Mouse (Mus musculus) CH12.LX (cell line): Measurements from ENCODE around the gene Dlx3. TPM values are rescaled to one million over a fixed set of nuclear protein-coding genes. Genes with fewer than 3 reads are reported as not detected.
A peak's percentile ranks its signal among the peaks of the same experiment; 100 is the strongest.

Experiments
- DNase-seq: peaks from one replicate; pipeline ENCODE4 v3.0.0-alpha.2; 2013; ENCODE audit errors: extremely low read depth
- H3K27ac ChIP-seq: 2 replicates; pipeline ENCODE4 v1.5.1; 2012; ENCODE audit warnings: low read depth, mild to moderate bottlenecking, control low read depth, moderate library complexity; ENCODE audit not compliant: insufficient read depth
- H3K27me3 ChIP-seq: replicated peaks from 2 replicates; pipeline ENCODE3; 2012; ENCODE audit warnings: inconsistent platforms
- H3K36me3 ChIP-seq, 2 experiments: replicated peaks in 1 of 2; 2 replicates each; pipeline versions ENCODE3 to v1.6.1; 2012; ENCODE audit warnings: inconsistent platforms in 1 of 2, low read length in 1 of 2, mild to moderate bottlenecking in 1 of 2, mixed read lengths in 1 of 2, moderate library complexity in 1 of 2; ENCODE audit not compliant: control insufficient read depth in 1 of 2, insufficient read depth in 1 of 2
- H3K4me1 ChIP-seq, 2 experiments: 2 replicates each; pipeline ENCODE4 v1.6.1; 2012; ENCODE audit warnings: inconsistent platforms in 1 of 2, moderate library complexity in 1 of 2; ENCODE audit not compliant: insufficient read depth in 2 of 2, control insufficient read depth in 1 of 2
- H3K4me2 ChIP-seq: 2 replicates; pipeline ENCODE4 v1.6.1; 2012; ENCODE audit warnings: low read depth, mild to moderate bottlenecking, control low read depth; ENCODE audit not compliant: poor library complexity, insufficient read depth, severe bottlenecking
- H3K4me3 ChIP-seq, 3 experiments: fragments of 150-350 bp in 1 of 3; sonication (generic) in 1 of 3; replicated peaks in 1 of 3; 2 replicates each; pipeline versions ENCODE3 to v1.5.1; 2011 to 2012; ENCODE audit warnings: low read depth in 2 of 3, low read length in 2 of 3, mild to moderate bottlenecking in 2 of 3, moderate library complexity in 2 of 3, control low read depth in 1 of 3, improper control_type of control experiment in 1 of 3, inconsistent platforms in 1 of 3, mixed read lengths in 1 of 3; ENCODE audit not compliant: poor library complexity in 1 of 3
- H3K79me2 ChIP-seq: replicated peaks from 2 replicates; pipeline ENCODE4 v1.6.1; 2012; ENCODE audit warnings: mild to moderate bottlenecking, moderate library complexity; ENCODE audit not compliant: control insufficient read depth, poor library complexity, insufficient read depth, severe bottlenecking; ENCODE audit errors: extremely low read depth
- H3K9ac ChIP-seq: 2 replicates; pipeline ENCODE4 v1.6.1; 2012; ENCODE audit warnings: low read depth, mild to moderate bottlenecking, control low read depth, moderate library complexity; ENCODE audit not compliant: insufficient read depth
- H3K9me3 ChIP-seq: replicated peaks from 2 replicates; pipeline ENCODE3; 2012; ENCODE audit warnings: low read length, inconsistent platforms, mixed read lengths
- CHD1 ChIP-seq: IDR thresholded peaks from 2 replicates; pipeline ENCODE4 v1.6.1; 2012; ENCODE audit warnings: low read depth, low read length, improper control_type of control experiment, inconsistent platforms
- CHD2 ChIP-seq: IDR thresholded peaks from 2 replicates; pipeline ENCODE4 v1.6.1; 2011; ENCODE audit warnings: low read length, improper control_type of control experiment
- CTCF ChIP-seq, 2 experiments: IDR thresholded peaks in 1 of 2; conservative IDR thresholded peaks in 1 of 2; 2 replicates each; pipeline ENCODE4 v1.5.1; 2011 to 2012; ENCODE audit warnings: low read depth in 2 of 2, low read length in 2 of 2, improper control_type of control experiment in 1 of 2, inconsistent platforms in 1 of 2, mild to moderate bottlenecking in 1 of 2, moderate library complexity in 1 of 2
- E2F4 ChIP-seq: IDR thresholded peaks from 2 replicates; pipeline ENCODE4 v1.6.1; 2011; ENCODE audit warnings: low read depth, low read length, improper control_type of control experiment; ENCODE audit not compliant: insufficient replicate concordance
- ELF1 ChIP-seq: IDR thresholded peaks from 2 replicates; pipeline ENCODE4 v1.6.1; 2014; ENCODE audit warnings: low read depth, mild to moderate bottlenecking, inconsistent platforms, low read length, improper control_type of control experiment
- EP300 ChIP-seq: IDR thresholded peaks from 2 replicates; pipeline ENCODE4 v1.6.1; 2011; ENCODE audit warnings: low read length, improper control_type of control experiment
- GABPA ChIP-seq: IDR thresholded peaks from 2 replicates; pipeline ENCODE4 v1.6.1; 2012; ENCODE audit warnings: low read depth, low read length, improper control_type of control experiment, inconsistent platforms; ENCODE audit not compliant: insufficient replicate concordance
- JUN ChIP-seq: IDR thresholded peaks from 2 replicates; pipeline ENCODE4 v1.6.1; 2011; ENCODE audit warnings: low read depth, mild to moderate bottlenecking, low read length, improper control_type of control experiment, moderate library complexity; ENCODE audit not compliant: insufficient read depth
- KAT2A ChIP-seq: IDR thresholded peaks from 2 replicates; pipeline ENCODE4 v1.6.1; 2012; ENCODE audit warnings: low read length, improper control_type of control experiment, inconsistent platforms; ENCODE audit not compliant: insufficient replicate concordance
- MAFK ChIP-seq: IDR thresholded peaks from 2 replicates; pipeline ENCODE4 v1.6.1; 2011; ENCODE audit warnings: low read length, improper control_type of control experiment; ENCODE audit not compliant: insufficient replicate concordance
- MAX ChIP-seq: IDR thresholded peaks from 2 replicates; pipeline ENCODE4 v1.6.1; 2011; ENCODE audit warnings: low read length, improper control_type of control experiment
- MAZ ChIP-seq: IDR thresholded peaks from 2 replicates; pipeline ENCODE4 v1.6.1; 2012; ENCODE audit warnings: low read depth, mild to moderate bottlenecking, inconsistent platforms, low read length, improper control_type of control experiment, moderate library complexity
- MEF2A ChIP-seq: IDR thresholded peaks from 2 replicates; pipeline ENCODE4 v1.6.1; 2014; ENCODE audit warnings: low read depth, mild to moderate bottlenecking, inconsistent platforms, low read length, improper control_type of control experiment, borderline replicate concordance
- MXI1 ChIP-seq: IDR thresholded peaks from 2 replicates; pipeline ENCODE4 v1.6.1; 2011; ENCODE audit warnings: mild to moderate bottlenecking, low read depth, low read length, improper control_type of control experiment
- MYC ChIP-seq: IDR thresholded peaks from 2 replicates; pipeline ENCODE4 v1.6.1; 2011; ENCODE audit warnings: low read depth, mild to moderate bottlenecking, improper control_type of control experiment, low read length
- NELFE ChIP-seq: IDR thresholded peaks from 2 replicates; pipeline ENCODE4 v1.6.1; 2011; ENCODE audit warnings: low read depth, low read length, improper control_type of control experiment
- NRF1 ChIP-seq: IDR thresholded peaks from 2 replicates; pipeline ENCODE4 v1.6.1; 2014; ENCODE audit warnings: low read depth, mild to moderate bottlenecking, inconsistent platforms, low read length, improper control_type of control experiment, moderate library complexity
- PAX5 ChIP-seq: IDR thresholded peaks from 2 replicates; pipeline ENCODE4 v1.6.1; 2012; ENCODE audit warnings: low read length, inconsistent platforms, mixed read lengths
- POLR2AphosphoS2 ChIP-seq: IDR thresholded peaks from 2 replicates; pipeline ENCODE4 v1.6.1; 2011; ENCODE audit warnings: low read depth, low read length, improper control_type of control experiment
- RAD21 ChIP-seq: IDR thresholded peaks from 2 replicates; pipeline ENCODE4 v1.6.1; 2011; ENCODE audit warnings: low read depth, mild to moderate bottlenecking, low read length, improper control_type of control experiment, moderate library complexity
- RCOR1 ChIP-seq: conservative IDR thresholded peaks from 2 replicates; pipeline ENCODE4 v1.6.1; 2012; ENCODE audit warnings: low read depth, mild to moderate bottlenecking, inconsistent platforms, low read length, improper control_type of control experiment
- SIN3A ChIP-seq: IDR thresholded peaks from 2 replicates; pipeline ENCODE4 v1.6.1; 2012; ENCODE audit warnings: low read length, improper control_type of control experiment, inconsistent platforms
- SMC3 ChIP-seq: IDR thresholded peaks from 2 replicates; pipeline ENCODE4 v1.6.1; 2011; ENCODE audit warnings: low read depth, low read length, improper control_type of control experiment
- TCF12 ChIP-seq: IDR thresholded peaks from 2 replicates; pipeline ENCODE4 v1.6.1; 2014; ENCODE audit warnings: low read depth, mild to moderate bottlenecking, inconsistent platforms, low read length, improper control_type of control experiment
- UBTF ChIP-seq: IDR thresholded peaks from 2 replicates; pipeline ENCODE4 v1.6.1; 2012; ENCODE audit warnings: low read depth, mild to moderate bottlenecking, inconsistent platforms, low read length, improper control_type of control experiment, moderate library complexity
- USF2 ChIP-seq: conservative IDR thresholded peaks from 2 replicates; pipeline ENCODE4 v1.6.1; 2011; ENCODE audit warnings: low read depth, low read length, improper control_type of control experiment
- ZC3H11A ChIP-seq: IDR thresholded peaks from 2 replicates; pipeline ENCODE4 v1.6.1; 2012; ENCODE audit warnings: low read depth, mild to moderate bottlenecking, inconsistent platforms, low read length, improper control_type of control experiment
- ZKSCAN1 ChIP-seq: IDR thresholded peaks from 2 replicates; pipeline ENCODE4 v1.6.1; 2012; ENCODE audit warnings: low read depth, inconsistent platforms, low read length, improper control_type of control experiment, borderline replicate concordance
- ZMIZ1 ChIP-seq: IDR thresholded peaks from 2 replicates; pipeline ENCODE4 v1.6.1; 2012; ENCODE audit warnings: low read depth, mild to moderate bottlenecking, inconsistent platforms, low read length, improper control_type of control experiment
- ZNF384 ChIP-seq: IDR thresholded peaks from 2 replicates; pipeline ENCODE4 v1.6.1; 2012; ENCODE audit warnings: low read depth, low read length, improper control_type of control experiment, inconsistent platforms
- dilution Hi-C: fragments of 300-500 bp; cut with MboI; formaldehyde crosslinking; loops from 2 replicates; pipeline ENCODE4 v1.14.3; 2020; ENCODE audit warnings: low sequenced_read_pairs; ENCODE audit not compliant: extremely low pct_unique_long_range_greater_than_20kb, extremely low pct_ligation_motif_present
- in situ Hi-C: fragments of 300-500 bp; cut with MboI; formaldehyde crosslinking; loops from 3 replicates; pipeline ENCODE4 v1.14.3; 2019; ENCODE audit warnings: low sequenced_read_pairs, low pct_ligation_motif_present, low pct_unique_long_range_greater_than_20kb, mixed read lengths
- polyA plus RNA-seq: library from polyadenylated mRNA; unstranded; fragments of >175 nt; gene quantifications from 2 replicates; pipeline ENCODE4 v1.2.1, GENCODE M21; 2012; ENCODE audit warnings: low read depth; ENCODE audit not compliant: insufficient read length
- total RNA-seq, 2 experiments: library from RNA; depleted of rRNA; stranded (reverse); fragments of 300-350 nt in 1 of 2; fragments of >200 nt in 1 of 2; gene quantifications; 2 replicates each; pipeline ENCODE4 v1.2.3; 2012 to 2014

Gene Dlx3
- total and polyA plus RNA-seq, 3 experiments: 0.08 to 0.55 (median 0.17) TPM

GRCm38 (mm10) chr11:95098346-95099095, 21.4 kb upstream of the Dlx3 start:
- Histone ChIP-seq H3K9me3 (peaks cover 12% of the 10 kb centered on the region), H3K36me3 (no peaks in the 10 kb centered on the region), H3K27ac (peak overlapping the region; percentile 79; the same call in 1 of the 2 replicates), H3K4me2 (no peak overlapping the region), H3K9ac (peak overlapping the region; percentile 14; the same call in 1 of the 2 replicates), H3K27me3 (no peaks in the 10 kb centered on the region), H3K79me2 (no peaks in the 10 kb centered on the region), H3K4me3 (no peak overlapping the region), H3K4me1 (peaks cover 53 to 83% of the 10 kb centered on the region in 2 experiments)
- dilution Hi-C loops (no loop called here), in situ Hi-C loops (no loop called here)
- DNase-seq: no peak
- TF ChIP-seq ZC3H11A (no peak), RCOR1 (no peak), ZNF384 (peak; percentile 95), TCF12 (peak; percentile 38; the same call in 1 of the 2 replicates), SIN3A (no peak)
- TF ChIP-seq, all 38 proteins: peak for 2

DNA sequence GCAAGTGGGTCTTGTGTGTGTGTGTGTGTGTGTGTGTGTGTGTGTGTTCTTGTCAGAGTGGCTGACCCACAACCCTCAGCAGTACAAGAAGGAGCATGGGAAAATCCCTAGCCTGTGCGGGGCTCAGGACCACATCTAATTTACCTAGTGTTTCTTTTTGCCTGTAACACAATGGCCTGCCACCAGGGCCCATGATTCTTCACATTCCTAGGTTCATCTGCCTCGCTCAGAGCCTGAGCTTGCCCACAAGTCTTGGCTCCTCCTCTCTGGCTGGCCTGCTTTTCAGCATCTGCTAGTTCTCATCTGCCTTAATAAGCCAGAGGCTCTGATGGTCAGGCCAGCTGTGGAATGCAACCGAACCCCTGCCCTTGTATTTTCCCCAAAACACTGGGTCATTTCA, 19.5 kb upstream of the Dlx3 start:
- Histone ChIP-seq H3K27ac (peak overlapping the region; percentile 91), H3K4me1 (peaks cover 53 to 93% of the 10 kb centered on the region in 2 experiments), H3K9me3 (peaks cover 6% of the 10 kb centered on the region), H3K79me2 (no peaks in the 10 kb centered on the region), H3K36me3 (no peaks in the 10 kb centered on the region), H3K4me3 (peak overlapping the region in 1 of 3 experiments; percentile 1), H3K27me3 (no peaks in the 10 kb centered on the region), H3K4me2 (peak overlapping the region; percentile 39; the same call in 1 of the 2 replicates), H3K9ac (peak overlapping the region; percentile 10; the same call in 1 of the 2 replicates)
- in situ Hi-C loops: no loop called here
- DNase-seq: peak; percentile 95
- dilution Hi-C loops: no loop called here
- peak; percentile 82; the same call in 1 of the 2 replicates for TF ChIP-seq SIN3A
- no peak for TF ChIP-seq POLR2AphosphoS2
- peak; percentile 20; the same call in 1 of the 2 replicates for TF ChIP-seq MAFK
- TF ChIP-seq UBTF: no peak
- TF ChIP-seq CTCF (conservative IDR thresholded peaks at IDR 0.05 in 1 of 2, IDR thresholded peaks at IDR 0.05 in 1 of 2; ENCODE audit: low read depth in 2 of 2, low read length in 2 of 2): peak; percentile 35 to 64; a peak in 3 of 4 replicates
- TF ChIP-seq NELFE: peak; percentile 54
- no peak for TF ChIP-seq PAX5
- peak; percentile 88 for TF ChIP-seq MAZ
- TF ChIP-seq MXI1: peak; percentile 50
- no peak for TF ChIP-seq JUN
- no peak for TF ChIP-seq ZKSCAN1
- no peak; the same call in 1 of the 2 replicates for TF ChIP-seq ELF1
- TF ChIP-seq MAX: peak; percentile 14; the same call in 1 of the 2 replicates
- TF ChIP-seq RAD21: peak; percentile 39
- no peak for TF ChIP-seq KAT2A
- TF ChIP-seq MEF2A: peak; percentile 73
- peak; percentile 61; the same call in 1 of the 2 replicates for TF ChIP-seq ZMIZ1
- no peak for TF ChIP-seq E2F4
- TF ChIP-seq EP300: peak; percentile 74
- peak; percentile 33; the same call in 1 of the 2 replicates for TF ChIP-seq SMC3
- no peak for TF ChIP-seq USF2
- TF ChIP-seq GABPA: no peak
- peak; percentile 71 for TF ChIP-seq CHD1
- no peak for TF ChIP-seq ZC3H11A
- TF ChIP-seq RCOR1: peak; percentile 82; the same call in 1 of the 2 replicates
- peak; percentile 65 for TF ChIP-seq MYC
- TF ChIP-seq ZNF384: peak; percentile 60
- TF ChIP-seq CHD2: peak; percentile 59
- peak; percentile 52 for TF ChIP-seq NRF1
